Mouse (Mus musculus) liver, embryonic 12.5 days (tissue): Measurements from ENCODE around the gene Glb1l2. TPM values are rescaled to one million over a fixed set of nuclear protein-coding genes. Genes with fewer than 3 reads are reported as not detected.

Experiments
- ATAC-seq: fragments of 200-750 bp; cut with Nextera tagmentation; 2 replicates; pipeline ENCODE4 v1.8.0; 2017; ENCODE audit warnings: moderate number of reproducible peaks, mild to moderate bottlenecking, moderate library complexity
- H3K27ac ChIP-seq: fragments of 300-500 bp; sonication (generic); 2 replicates; pipeline ENCODE4 v1.5.1; 2016; ENCODE audit warnings: mild to moderate bottlenecking
- H3K27me3 ChIP-seq: fragments of 300-500 bp; sonication (generic); replicated peaks from 2 replicates; pipeline ENCODE4 v1.6.1; 2016; ENCODE audit warnings: mild to moderate bottlenecking, moderate library complexity
- H3K36me3 ChIP-seq: fragments of 300-500 bp; sonication (generic); 2 replicates; pipeline ENCODE4 v1.6.1; 2016; ENCODE audit warnings: mild to moderate bottlenecking, moderate library complexity
- H3K4me1 ChIP-seq: fragments of 300-500 bp; sonication (generic); 2 replicates; pipeline ENCODE4 v1.6.1; 2016
- H3K4me2 ChIP-seq: fragments of 300-500 bp; sonication (generic); 2 replicates; pipeline ENCODE4 v1.6.1; 2016; ENCODE audit warnings: mild to moderate bottlenecking, moderate library complexity
- H3K4me3 ChIP-seq: fragments of 300-500 bp; sonication (generic); 2 replicates; pipeline ENCODE4 v1.5.1; 2016; ENCODE audit warnings: mild to moderate bottlenecking, moderate library complexity
- H3K9ac ChIP-seq: fragments of 300-500 bp; sonication (generic); 2 replicates; pipeline ENCODE4 v1.6.1; 2016; ENCODE audit warnings: mild to moderate bottlenecking, moderate library complexity
- H3K9me3 ChIP-seq: fragments of 300-500 bp; sonication (generic); replicated peaks from 2 replicates; pipeline ENCODE4 v1.6.1; 2016; ENCODE audit warnings: mild to moderate bottlenecking, moderate library complexity
- WGBS: fragments of 180-500 bp; shearing (Covaris S2); methylation state at CpG from one replicate; pipeline ENCODE4 v1.1.7; 2016; ENCODE audit not compliant: insufficient replicate concordance; 5-methylcytosine and 5-hydroxymethylcytosine counted together
- polyA plus RNA-seq: library from polyadenylated mRNA; unstranded; fragments of >200 nt; fragmentation: Nextera tagmentation; extraction: Ambion mirVana; gene quantifications from 2 replicates; pipeline ENCODE4 v1.2.1, GENCODE M21; 2016

Gene Glb1l2
- polyA plus RNA-seq, 1 experiment from 2014 or later, result 0.14 TPM

DNA sequence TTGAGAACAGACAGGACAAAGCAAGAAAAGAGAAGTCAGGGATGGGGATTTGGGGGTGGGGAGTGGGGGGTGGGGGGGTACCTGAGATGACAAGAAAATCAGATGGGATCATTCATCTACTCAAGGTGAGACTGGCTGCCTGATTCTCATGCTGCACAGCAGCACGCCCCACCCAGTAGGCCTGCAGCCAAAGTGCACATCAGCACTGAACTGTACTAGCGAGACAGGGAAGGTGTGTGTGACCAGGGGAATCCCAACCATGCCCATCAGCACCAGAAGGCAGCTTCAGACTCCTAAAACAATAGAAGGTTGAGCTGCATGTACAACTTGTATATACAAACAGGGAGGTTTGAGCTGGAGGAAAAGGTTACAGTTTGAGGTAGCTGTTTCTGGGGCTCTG, 30.6 kb downstream of the Glb1l2 start:
- Histone ChIP-seq H3K27me3 (no peaks in the 10 kb centered on the region), H3K9ac (no peak overlapping the region), H3K4me3 (no peak overlapping the region), H3K9me3 (no peaks in the 10 kb centered on the region), H3K27ac (no peak overlapping the region), H3K4me2 (no peak overlapping the region), H3K36me3 (no peaks in the 10 kb centered on the region), H3K4me1 (no peaks in the 10 kb centered on the region)
- 56% methylated on average over 2 of the region's 2 CpGs for WGBS
- no peak for ATAC-seq

DNA sequence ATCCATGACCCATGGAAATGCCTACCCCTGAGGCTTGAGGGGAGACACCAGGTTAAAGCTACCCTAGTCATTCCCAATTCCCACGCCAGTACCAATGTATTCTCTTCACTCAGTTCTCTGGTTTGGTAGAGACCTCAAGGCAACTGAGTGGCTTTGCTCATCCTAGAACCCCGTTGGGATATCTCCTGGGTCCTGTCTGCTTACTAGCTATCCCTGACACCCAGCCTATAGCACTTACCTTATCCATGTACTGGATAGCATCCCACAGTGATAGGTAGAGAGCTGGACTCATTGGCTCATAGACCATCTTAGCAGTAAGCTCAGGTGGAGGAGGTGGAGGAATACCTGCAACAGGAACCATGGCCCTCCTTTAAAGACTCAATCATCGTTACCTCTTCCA, 38.1 kb downstream of the Glb1l2 start:
- Histone ChIP-seq H3K27ac (no peak overlapping the region), H3K4me2 (no peak overlapping the region), H3K9me3 (no peaks in the 10 kb centered on the region), H3K4me3 (no peak overlapping the region), H3K27me3 (no peaks in the 10 kb centered on the region), H3K4me1 (no peaks in the 10 kb centered on the region), H3K36me3 (no peaks in the 10 kb centered on the region), H3K9ac (no peak overlapping the region)
- WGBS, result 51% methylated on average over 3 of the region's 3 CpGs
- ATAC-seq, result no peak

DNA sequence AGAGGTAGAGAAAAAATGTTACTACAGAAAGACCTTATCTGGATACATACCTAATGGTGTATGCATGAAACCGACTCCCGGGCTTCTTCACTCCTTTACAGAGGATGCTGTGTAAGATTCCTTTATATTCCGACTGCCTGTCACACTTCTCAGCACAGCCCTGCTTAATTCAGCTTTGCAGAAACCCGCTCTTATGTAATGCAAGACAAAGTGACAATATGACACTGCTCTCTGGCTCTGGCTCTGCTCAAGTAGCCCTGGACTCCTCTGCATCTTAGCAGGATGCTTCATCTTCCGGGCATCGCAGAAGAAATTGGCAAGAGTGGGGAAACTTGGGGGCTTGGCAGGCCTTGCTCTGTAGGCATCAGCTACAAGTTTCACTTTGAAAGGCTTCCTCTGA, 43.8 kb downstream of the Glb1l2 start:
- Histone ChIP-seq H3K4me2 (no peak overlapping the region), H3K27ac (no peak overlapping the region), H3K4me3 (no peak overlapping the region), H3K4me1 (no peaks in the 10 kb centered on the region), H3K36me3 (no peaks in the 10 kb centered on the region), H3K9ac (no peak overlapping the region), H3K27me3 (no peaks in the 10 kb centered on the region), H3K9me3 (no peaks in the 10 kb centered on the region)
- ATAC-seq, result no peak
- WGBS, result 71% methylated on average over 6 of the region's 6 CpGs

DNA sequence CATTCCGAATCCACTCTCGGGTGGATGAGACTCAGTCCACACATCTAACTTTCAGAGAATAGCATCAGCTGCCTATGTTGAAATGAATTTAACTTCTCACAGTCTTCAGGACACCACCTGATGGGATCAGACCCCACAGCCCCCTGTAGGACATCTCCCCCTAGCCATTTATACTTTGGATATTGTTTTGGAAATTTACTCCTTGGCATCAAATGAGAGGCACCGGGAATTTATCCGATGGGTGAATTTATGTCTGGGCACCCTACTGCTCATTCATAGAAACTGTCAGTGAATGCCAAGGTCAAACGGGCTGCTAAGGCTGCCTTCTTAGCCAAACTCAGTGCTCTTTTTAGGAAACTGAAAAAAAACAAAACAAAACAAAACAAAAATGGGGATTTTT, 45.7 kb downstream of the Glb1l2 start:
- no peaks in the 10 kb centered on the region for H3K36me3 ChIP-seq
- no peak overlapping the region for H3K4me3 ChIP-seq
- 56% methylated on average over 5 of the region's 5 CpGs for WGBS
- no peaks in the 10 kb centered on the region for H3K4me1 ChIP-seq
- H3K4me2 ChIP-seq, result no peak overlapping the region
- no peaks in the 10 kb centered on the region for H3K27me3 ChIP-seq
- H3K9ac ChIP-seq, result no peak overlapping the region
- no peaks in the 10 kb centered on the region for H3K9me3 ChIP-seq
- ATAC-seq, result no peak
- H3K27ac ChIP-seq, result no peak overlapping the region

DNA sequence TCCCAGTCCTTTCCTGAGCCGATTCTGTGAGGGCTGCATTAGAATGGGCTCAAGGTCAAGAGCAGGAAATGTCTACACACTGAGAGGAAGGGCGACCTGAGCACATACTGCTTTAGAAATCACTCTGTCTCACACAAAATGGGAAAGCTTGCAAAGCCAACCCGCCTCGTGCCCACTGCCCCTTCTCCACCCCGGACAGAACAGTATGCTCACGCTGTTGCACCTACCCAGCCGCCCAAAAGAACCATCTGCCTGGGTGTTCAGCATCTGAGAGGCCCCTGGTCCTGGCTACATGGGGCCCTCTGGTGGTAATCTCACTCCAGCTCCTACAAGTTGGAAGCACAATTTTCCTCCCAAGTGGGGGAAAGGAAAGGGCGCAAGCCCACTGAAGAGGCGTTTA, 46.2 kb downstream of the Glb1l2 start:
- no peaks in the 10 kb centered on the region for H3K4me1 ChIP-seq
- no peaks in the 10 kb centered on the region for H3K27me3 ChIP-seq
- H3K27ac ChIP-seq, result no peak overlapping the region
- H3K36me3 ChIP-seq, result no peaks in the 10 kb centered on the region
- no peak for ATAC-seq
- 32% methylated on average over 9 of the region's 9 CpGs for WGBS
- no peak overlapping the region for H3K4me2 ChIP-seq
- no peak overlapping the region for H3K9ac ChIP-seq
- H3K4me3 ChIP-seq, result no peak overlapping the region
- no peaks in the 10 kb centered on the region for H3K9me3 ChIP-seq

DNA sequence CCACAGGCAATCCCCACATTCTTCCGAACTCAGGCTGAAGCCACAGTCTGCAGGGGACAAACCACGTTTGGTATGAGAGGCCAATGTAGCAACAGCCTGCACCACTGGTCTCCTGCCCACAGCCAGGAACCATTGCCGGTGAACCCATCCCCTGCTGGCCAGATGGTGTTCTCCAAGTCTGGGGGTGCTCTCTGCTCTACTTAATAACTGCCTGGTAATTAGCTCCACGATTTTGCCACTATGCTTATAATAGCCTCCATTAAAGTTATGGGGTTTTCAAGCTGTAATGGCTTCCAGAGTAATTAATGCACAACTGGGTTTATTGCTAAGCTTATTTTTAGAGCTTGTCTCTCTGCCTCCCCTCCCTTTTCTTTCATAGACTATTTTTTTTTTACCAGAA, 57.4 kb downstream of the Glb1l2 start:
- no peaks in the 10 kb centered on the region for H3K4me1 ChIP-seq
- no peak overlapping the region for H3K4me3 ChIP-seq
- WGBS, result 57% methylated on average over 4 of the region's 4 CpGs
- no peak overlapping the region for H3K9ac ChIP-seq
- H3K27ac ChIP-seq, result no peak overlapping the region
- no peaks in the 10 kb centered on the region for H3K27me3 ChIP-seq
- no peaks in the 10 kb centered on the region for H3K9me3 ChIP-seq
- H3K36me3 ChIP-seq, result no peaks in the 10 kb centered on the region
- ATAC-seq, result no peak
- no peak overlapping the region for H3K4me2 ChIP-seq

DNA sequence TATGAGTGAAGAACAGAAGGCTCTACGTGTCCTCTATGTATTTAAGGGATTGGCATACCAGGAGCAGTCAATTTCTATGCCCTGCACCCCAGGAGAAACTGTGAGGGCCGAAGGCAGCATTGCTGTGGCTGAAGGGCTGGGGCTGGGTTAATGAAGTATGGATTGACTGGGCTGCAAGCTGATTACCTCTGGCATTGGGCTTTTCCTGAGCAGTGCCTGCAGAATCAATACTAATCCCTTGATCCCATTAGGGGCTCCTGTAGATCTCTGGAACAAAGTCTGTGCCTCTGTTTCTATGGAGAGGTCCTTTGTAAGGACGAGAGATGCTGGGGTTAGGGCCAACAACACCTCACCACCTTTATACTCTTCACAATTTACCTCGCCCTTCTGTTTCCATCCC, 59.1 kb downstream of the Glb1l2 start:
- Histone ChIP-seq H3K9me3 (no peaks in the 10 kb centered on the region), H3K9ac (no peak overlapping the region), H3K36me3 (no peaks in the 10 kb centered on the region), H3K4me1 (no peaks in the 10 kb centered on the region), H3K4me3 (no peak overlapping the region), H3K4me2 (no peak overlapping the region), H3K27me3 (no peaks in the 10 kb centered on the region), H3K27ac (no peak overlapping the region)
- 29% methylated on average over 4 of the region's 4 CpGs for WGBS
- ATAC-seq, result no peak

DNA sequence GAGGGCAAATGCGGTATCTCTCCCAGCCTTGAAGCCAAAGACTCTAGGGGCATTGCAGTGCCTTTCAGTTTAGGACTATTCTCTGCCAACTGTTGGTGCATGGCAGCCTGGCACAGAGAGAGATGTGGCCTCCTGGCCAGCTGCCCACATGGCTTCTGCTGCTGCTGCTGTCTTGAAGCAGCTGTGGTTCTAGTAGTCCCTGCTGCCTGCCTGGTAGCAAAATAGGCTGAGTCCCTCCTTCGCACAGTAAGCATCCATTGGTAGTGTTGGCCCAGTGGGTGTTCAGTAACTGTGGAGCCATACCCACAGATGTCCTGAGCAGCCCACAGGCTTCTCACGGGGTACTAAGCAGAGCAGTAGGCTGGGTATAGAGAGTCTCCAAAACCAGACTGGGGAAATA, 63.5 kb downstream of the Glb1l2 start:
- ATAC-seq, result no peak
- WGBS, result 68% methylated on average over 3 of the region's 3 CpGs

DNA sequence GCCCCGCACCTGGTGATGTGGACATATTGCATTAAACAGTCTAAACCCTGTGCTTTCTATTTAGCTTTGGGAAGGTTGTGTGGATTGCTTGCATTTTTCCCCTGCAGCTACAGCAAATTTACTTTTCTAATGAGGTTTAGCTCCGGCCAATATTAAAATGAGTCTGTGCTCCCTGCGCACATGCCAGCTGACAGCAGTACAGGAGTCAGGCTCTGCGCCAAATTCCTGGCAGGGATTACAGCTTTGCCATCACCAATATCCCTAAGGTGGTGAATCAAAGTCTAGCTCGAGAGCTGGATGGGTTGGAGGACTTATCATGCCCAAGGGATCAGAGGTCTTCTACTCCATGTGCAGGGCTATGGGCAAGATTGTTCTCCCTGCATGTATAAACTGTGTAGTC, 69.2 kb downstream of the Glb1l2 start:
- ATAC-seq, result no peak
- Histone ChIP-seq H3K9ac (no peak overlapping the region), H3K27me3 (peaks cover 43% of the 10 kb centered on the region), H3K4me3 (no peak overlapping the region), H3K9me3 (no peaks in the 10 kb centered on the region), H3K4me1 (no peaks in the 10 kb centered on the region), H3K27ac (no peak overlapping the region), H3K36me3 (no peaks in the 10 kb centered on the region), H3K4me2 (no peak overlapping the region)
- WGBS, result 63% methylated on average over 5 of the region's 5 CpGs

More for the DNA sequence above, 63.5 kb downstream of the Glb1l2 start:
- Histone ChIP-seq H3K4me3 (no peak overlapping the region), H3K27ac (no peak overlapping the region), H3K4me2 (no peak overlapping the region), H3K27me3 (no peaks in the 10 kb centered on the region), H3K36me3 (no peaks in the 10 kb centered on the region), H3K4me1 (no peaks in the 10 kb centered on the region), H3K9ac (no peak overlapping the region), H3K9me3 (no peaks in the 10 kb centered on the region)

DNA sequence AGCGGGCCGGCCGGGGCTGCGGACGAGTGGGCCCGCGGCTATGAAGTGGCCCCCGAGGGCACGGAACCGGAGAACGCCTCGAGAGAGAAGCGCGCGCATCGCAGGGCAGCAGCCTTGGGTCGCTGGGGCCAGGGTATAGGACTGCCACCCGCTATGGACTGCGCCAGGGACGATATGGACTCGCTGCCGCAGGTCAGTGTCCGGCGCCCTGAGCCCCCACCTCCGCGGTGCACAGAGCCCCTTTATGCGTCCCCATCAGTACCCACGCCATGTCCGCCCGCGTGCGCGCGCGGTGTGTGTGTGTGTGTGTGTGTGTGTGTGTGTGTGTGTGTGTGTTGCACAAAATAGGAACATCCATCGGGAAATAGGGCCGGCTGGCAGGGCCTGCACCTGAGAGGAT, 72.3 kb downstream of the Glb1l2 start:
- no peak overlapping the region for H3K27ac ChIP-seq
- peaks cover 50% of the 10 kb centered on the region for H3K27me3 ChIP-seq
- peak overlapping the region; percentile 38 for H3K4me3 ChIP-seq
- WGBS, result 4% methylated on average over 37 of the region's 37 CpGs
- no peak for ATAC-seq
- H3K9me3 ChIP-seq, result no peaks in the 10 kb centered on the region
- no peak overlapping the region for H3K9ac ChIP-seq
- no peaks in the 10 kb centered on the region for H3K4me1 ChIP-seq
- H3K36me3 ChIP-seq, result no peaks in the 10 kb centered on the region
- H3K4me2 ChIP-seq, result peak overlapping the region; percentile 51

DNA sequence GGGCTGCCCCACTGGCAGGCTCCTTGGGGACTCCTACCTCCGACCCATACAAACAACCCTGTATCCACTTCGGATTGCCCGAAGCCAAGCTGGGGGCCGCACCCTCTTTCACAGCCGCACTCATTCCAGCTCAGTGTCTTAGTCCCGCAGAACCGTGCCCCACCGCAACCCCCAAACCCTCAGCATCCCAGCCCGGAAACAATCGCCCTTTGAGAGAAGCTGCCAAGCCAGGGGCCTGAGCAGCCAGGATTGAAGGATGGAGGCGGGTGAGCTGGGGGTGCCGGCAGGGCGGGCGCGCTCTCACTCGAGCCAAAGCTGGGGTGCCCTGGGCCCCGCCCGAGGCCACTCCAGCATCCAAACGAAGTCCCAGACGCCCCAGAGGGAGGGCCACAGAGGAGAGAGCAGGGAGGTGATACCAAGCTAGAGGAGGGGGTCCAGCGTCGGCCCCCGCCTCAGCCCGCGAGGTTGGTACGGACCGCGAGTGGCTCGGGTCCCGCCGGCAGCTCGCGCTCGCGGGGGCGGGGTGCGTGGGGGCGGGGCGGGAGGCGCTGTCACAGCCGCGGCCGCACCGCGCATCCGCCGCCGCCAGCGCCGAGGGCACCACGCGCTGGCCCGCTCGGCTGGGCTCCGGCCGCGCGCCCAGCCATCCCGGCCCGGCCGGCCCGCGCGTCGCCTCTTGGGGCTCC, 72.9 kb downstream of the Glb1l2 start, which contains the start of gene B3gat1:
B3gat1 (plus strand) TSS at position 523 of the 686 bp plus-strand sequence.
- Histone ChIP-seq H3K4me1 (no peaks in the 10 kb centered on the region), H3K4me2 (peak within 1 kb of the TSS; percentile 51), H3K27me3 (peaks cover 50% of the 10 kb centered on the region), H3K4me3 (peak within 1 kb of the TSS; percentile 38), H3K27ac (no peak within 1 kb of the TSS), H3K36me3 (no peaks in the 10 kb centered on the region), H3K9me3 (no peaks in the 10 kb centered on the region), H3K9ac (no peak within 1 kb of the TSS)
- 3% methylated on average over 57 of the region's 65 CpGs for WGBS
- ATAC-seq, result no peak

DNA sequence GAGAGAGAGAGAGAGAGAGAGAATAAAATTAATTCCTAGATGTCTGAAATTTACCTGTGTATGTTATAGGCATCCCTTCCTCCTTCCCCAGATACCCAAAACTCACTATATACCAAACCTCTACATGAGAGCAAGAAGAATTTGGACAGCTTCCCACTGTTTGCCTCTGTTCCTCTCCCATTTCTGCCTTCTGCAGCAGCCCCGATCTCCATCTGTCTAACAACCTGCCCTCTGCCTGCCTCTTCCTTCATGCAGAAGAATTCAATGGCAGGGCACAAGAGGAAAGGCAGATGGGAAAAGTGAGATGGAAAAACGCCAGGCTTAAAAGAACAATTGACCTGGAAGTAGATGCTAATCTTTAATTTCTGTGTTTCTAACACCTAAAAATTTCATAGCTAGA, 77.7 kb downstream of the Glb1l2 start:
- Histone ChIP-seq H3K36me3 (no peaks in the 10 kb centered on the region), H3K27ac (no peak overlapping the region), H3K9ac (no peak overlapping the region), H3K4me3 (no peak overlapping the region), H3K4me1 (no peaks in the 10 kb centered on the region), H3K9me3 (no peaks in the 10 kb centered on the region), H3K27me3 (peaks cover 21% of the 10 kb centered on the region), H3K4me2 (no peak overlapping the region)
- ATAC-seq, result no peak
- WGBS, result 40% methylated on average over 2 of the region's 2 CpGs

DNA sequence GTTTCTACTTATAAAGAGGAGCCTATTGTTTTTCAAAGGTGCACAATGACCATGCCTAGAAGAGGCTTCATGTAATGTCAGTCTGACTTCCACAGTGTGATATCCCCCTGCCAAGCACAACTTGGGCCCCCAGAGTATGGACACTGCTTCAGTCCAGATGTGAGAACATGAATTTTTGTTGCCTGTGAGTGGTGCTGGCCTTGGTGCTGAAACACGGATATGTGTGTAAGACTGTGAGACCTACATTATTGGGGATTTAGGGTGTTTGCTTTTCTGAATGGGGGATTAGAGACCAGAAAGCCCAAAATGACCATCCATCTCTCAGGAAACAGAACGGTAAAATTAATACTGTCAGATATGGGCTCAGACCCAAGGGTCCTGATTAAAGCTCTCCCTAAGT, 78.8 kb downstream of the Glb1l2 start:
- ATAC-seq, result no peak
- Histone ChIP-seq H3K9ac (no peak overlapping the region), H3K4me1 (no peaks in the 10 kb centered on the region), H3K4me3 (no peak overlapping the region), H3K27me3 (peaks cover 10% of the 10 kb centered on the region), H3K9me3 (no peaks in the 10 kb centered on the region), H3K36me3 (no peaks in the 10 kb centered on the region), H3K4me2 (no peak overlapping the region), H3K27ac (no peak overlapping the region)
- 53% methylated on average over 2 of the region's 2 CpGs for WGBS
